Comparison of ENCODE assay signal across 16 mouse cellular contexts in the genomic region with DNA sequence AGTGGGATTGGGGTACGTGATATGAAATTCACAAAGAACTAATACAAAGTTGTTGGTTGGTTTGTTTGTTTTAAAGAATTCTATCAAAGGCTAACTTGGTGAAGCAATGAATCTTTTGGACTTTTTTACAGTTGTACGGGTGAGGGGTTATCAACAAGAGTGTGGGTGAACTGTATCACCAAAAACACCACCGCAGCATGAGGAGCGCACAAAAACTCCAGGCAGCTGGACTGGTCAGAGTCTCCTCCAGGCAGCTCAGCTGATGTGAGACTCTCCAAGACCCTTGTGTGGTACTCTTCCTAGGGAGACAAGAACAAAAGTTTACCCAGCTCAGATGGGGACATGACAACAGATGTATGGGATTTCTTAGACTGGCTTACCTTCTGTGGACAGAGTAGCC.
"Had no signal": no experiment of that assay in that cellular context is flagged by ENCODE, and none has a peak within 500 bp of the region (broad histone marks: within the 10 kb centered on the region; RNA-seq: fewer than 3 reads in every experiment).

No protein-coding gene starts in this region.

- DNase-seq: kidney, adult 18-20 months; kidney, adult 9 months; kidney, postnatal 14 days; kidney, postnatal 4 days; left cerebral cortex, postnatal 4 days; liver, postnatal 0 days; lung, postnatal 14 days; lung, postnatal 4 days; right cerebral cortex, postnatal 4 days; thymus, postnatal 25 days had no signal

- H3K9me3 ChIP-seq: limb, embryonic 12.5 days; limb, embryonic 15.5 days; midbrain, embryonic 13.5 days had no signal

- H3K36me3 ChIP-seq: limb, embryonic 12.5 days; limb, embryonic 15.5 days; midbrain, embryonic 13.5 days had no signal

- H3K27ac ChIP-seq: limb, embryonic 12.5 days; limb, embryonic 15.5 days; liver, embryonic 14.5 days; midbrain, embryonic 13.5 days; stomach, postnatal 0 days had no signal

- H3K4me1 ChIP-seq: limb, embryonic 12.5 days; limb, embryonic 15.5 days; midbrain, embryonic 13.5 days had no signal

- ATAC-seq: liver, postnatal 0 days; midbrain, embryonic 13.5 days had no signal

- H3K4me2 ChIP-seq: limb, embryonic 12.5 days; limb, embryonic 15.5 days; liver, embryonic 11.5 days; midbrain, embryonic 13.5 days had no signal

- H3K27me3 ChIP-seq: limb, embryonic 15.5 days; midbrain, embryonic 13.5 days had no signal

- H3K4me3 ChIP-seq: limb, embryonic 12.5 days; limb, embryonic 15.5 days; midbrain, embryonic 13.5 days had no signal

- H3K9ac ChIP-seq: limb, embryonic 12.5 days; limb, embryonic 15.5 days; liver, embryonic 14.5 days; liver, postnatal 0 days; midbrain, embryonic 13.5 days had no signal
